Mouse (Mus musculus): ENCODE results near the gene St6gal2.

DNA sequence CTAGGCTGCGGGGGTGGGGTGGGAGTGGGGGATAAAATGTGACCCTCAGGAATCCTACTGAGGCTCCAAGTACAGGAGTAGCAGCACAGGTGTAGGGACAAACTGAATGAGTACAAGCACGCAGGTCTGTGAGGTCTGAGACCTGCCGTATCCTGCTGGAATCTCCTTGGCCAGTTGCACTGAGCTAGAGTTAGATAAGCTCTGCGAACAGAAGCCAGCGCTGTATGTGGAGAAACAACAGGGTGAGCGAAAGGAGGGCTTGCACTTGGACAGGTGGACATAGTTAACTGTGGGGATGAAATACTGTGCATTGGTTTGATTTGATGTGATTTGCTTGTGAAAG, 974 bp downstream of the St6gal2 start:
- TF ChIP-seq CTCF (IDR thresholded peaks at IDR 0.05; ENCODE audit: insufficient read depth, low read length) = no peak
- TF ChIP-seq POLR2A (IDR thresholded peaks at IDR 0.05; ENCODE audit: borderline replicate concordance, extremely low read depth, low read depth, low read length) = no peak

Measured in lung, adult 2 months (tissue).